Mouse (Mus musculus): ENCODE data around the gene Defb46.

Defb46 gene

DNA sequence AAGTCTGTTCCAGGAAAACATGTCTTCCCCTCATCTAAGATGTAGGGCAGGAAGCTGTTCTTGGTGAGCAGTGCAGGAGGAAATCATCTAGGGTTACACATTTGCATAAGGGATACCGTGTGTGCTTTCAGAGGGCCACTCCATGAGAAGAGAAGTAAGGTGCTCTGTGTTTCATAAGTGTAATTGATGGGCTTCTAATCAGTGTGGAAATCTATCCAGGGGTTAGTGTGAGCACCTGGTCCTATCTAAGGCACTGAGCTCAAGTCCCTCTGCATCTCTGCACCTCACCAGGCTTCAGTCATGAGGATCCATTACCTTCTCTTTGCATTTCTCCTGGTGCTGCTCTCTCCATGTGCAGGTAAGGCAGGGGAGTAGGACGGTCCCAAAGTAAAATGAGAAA, at the start of gene Defb46:
Gene Defb46, plus strand, starts transcription at position 301 of the 400 bp plus-strand sequence.
- DNase-seq (ENCODE audit: low read depth, low spot score), result no peak

DNA sequence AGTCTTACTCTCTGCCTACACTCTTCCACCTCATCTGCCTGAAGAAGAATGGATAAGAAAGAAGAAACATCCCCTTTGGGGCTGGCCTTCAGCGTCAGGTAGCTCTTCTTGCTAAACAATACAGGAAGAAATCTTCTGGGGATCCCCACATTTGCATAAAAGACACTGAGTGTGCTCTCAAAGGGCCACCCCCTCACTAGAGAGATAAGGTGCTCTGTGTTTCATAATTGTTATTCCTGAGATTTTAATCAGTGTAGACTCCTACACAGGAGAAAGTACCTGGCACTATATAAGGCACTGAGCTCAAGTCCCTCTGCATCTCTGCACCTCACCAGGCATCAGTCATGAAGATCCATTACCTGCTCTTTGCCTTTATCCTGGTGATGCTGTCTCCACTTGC, 14.6 kb upstream of the Defb46 start, which contains the start of gene Defb6:
Gene Defb6, plus strand, starts transcription at position 318 of the 400 bp plus-strand sequence.
- DNase-seq (ENCODE audit: low read depth, low spot score), result no peak

DNA sequence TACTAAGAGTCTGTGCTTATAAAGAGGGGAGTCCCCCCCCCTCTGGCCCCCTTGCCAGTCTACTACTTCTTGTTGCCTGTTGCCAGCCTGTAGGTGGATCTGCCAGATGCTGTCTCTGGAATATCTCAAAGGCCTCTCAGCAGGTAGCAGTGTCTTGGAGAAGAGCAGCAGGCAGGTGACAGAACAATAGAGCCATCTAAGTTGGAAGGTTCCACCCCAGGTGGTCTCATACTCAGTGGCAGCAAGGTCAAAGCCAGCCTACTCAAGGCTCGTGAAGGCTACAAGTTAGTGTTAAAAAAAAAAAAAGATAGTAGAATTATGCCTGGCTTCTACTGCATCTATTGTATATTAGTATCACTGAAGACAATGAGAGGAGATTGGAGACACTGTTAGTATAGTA, 1.6 kb upstream of the Defb46 start:
- DNase-seq (ENCODE audit: low read depth, low spot score), result peak; percentile 85

DNA sequence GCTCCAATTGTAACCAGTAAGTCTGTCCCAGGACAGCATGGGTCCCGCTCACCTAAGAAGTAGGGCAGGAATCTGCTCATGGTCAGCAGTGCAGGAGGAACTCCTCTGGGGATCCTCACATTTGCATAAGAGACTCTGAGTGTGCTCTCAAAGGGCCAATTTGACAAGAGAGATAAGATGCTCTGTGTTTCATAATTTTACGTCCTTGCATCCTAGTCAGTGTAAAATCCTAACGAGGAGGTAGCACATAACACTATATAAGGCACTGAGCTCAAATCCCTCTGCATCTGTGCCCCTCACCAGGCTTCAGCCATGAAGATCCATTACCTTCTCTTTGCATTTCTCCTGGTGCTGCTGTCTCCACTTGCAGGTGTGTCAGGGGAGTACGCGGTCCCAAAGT, 7.6 kb downstream of the Defb46 start, which contains the start of gene Defb5:
Gene Defb5, plus strand, starts transcription at position 301 of the 400 bp plus-strand sequence.
- DNase-seq (ENCODE audit: low read depth, low spot score), result no peak

DNA sequence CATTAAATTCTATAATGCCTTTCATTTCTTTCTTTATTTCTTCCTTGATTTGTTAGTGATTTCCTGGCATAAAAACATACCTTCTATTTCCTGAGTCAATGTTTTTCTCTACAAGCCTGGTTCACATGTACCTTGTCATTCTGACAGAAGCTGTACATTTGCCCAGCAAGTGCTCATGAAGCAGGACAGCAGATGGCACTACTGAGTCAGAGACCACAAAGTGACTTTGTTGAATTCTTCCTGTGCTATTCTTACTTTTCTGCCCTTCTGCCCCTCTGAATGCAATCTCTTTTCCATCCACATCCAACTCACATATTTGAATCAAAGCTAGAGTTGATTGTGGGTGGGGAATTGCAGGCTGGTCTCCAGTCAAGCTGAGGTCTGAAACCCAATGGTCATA, 18.4 kb downstream of the Defb46 start:
- DNase-seq (ENCODE audit: low read depth, low spot score), result peak; percentile 31

DNA sequence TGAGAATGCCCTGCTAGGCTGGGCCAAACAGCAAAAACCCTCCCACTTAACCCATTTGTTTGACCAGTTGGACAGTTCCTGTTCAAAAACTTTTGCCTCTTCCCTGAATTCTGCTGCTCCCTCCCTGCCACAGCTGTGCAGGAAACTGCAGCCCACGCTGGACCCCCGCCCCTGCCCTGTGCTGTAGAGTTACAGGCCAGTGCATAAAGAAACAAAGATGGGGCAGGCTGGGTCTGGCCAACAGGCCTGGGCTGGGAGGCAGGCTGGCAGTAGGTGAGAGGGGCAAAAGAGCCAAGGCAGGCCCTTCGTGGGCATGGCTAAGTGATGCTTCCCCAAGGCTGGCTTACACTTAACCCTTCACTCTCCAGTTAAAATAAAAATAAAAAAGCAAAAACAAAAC, 20.0 kb downstream of the Defb46 start:
- DNase-seq (ENCODE audit: low read depth, low spot score), result no peak

Measured in ZHBTc4 (cell line).